Mouse (Mus musculus) MEL (cell line): ENCODE measurements around the gene Smim5. TPM values are rescaled to one million over a fixed set of nuclear protein-coding genes. Genes with fewer than 3 reads are reported as not detected.

ENCODE experiments used
- DNase-seq: peaks from one replicate; pipeline ENCODE4 v3.0.0; 2011; ENCODE audit warnings: low read depth, low spot score
- H3K27ac ChIP-seq: 2 replicates; pipeline ENCODE4 v1.5.1; 2012; ENCODE audit warnings: low read depth, mild to moderate bottlenecking, control low read depth, low read length, moderate library complexity; ENCODE audit not compliant: control insufficient read depth
- H3K27me3 ChIP-seq, 2 experiments: fragments of 150-350 bp in 1 of 2; sonication (generic) in 1 of 2; 2 replicates each; pipeline ENCODE4 v1.6.1; 2012; ENCODE audit warnings: low read length in 2 of 2, mild to moderate bottlenecking in 2 of 2, improper control_type of control experiment in 1 of 2, moderate library complexity in 1 of 2; ENCODE audit not compliant: insufficient read depth in 2 of 2, control insufficient read depth in 1 of 2
- H3K36me3 ChIP-seq, 2 experiments: 2 replicates each; pipeline ENCODE4 v1.6.1; 2012 to 2014; ENCODE audit warnings: low read length in 2 of 2, improper control_type of control experiment in 1 of 2, inconsistent platforms in 1 of 2, mild to moderate bottlenecking in 1 of 2; ENCODE audit not compliant: insufficient read depth in 2 of 2, control insufficient read depth in 1 of 2
- H3K4me1 ChIP-seq, 2 experiments: fragments of 150-350 bp in 1 of 2; sonication (generic) in 1 of 2; 2 replicates each; pipeline ENCODE4 v1.6.1; 2012; ENCODE audit warnings: low read length in 2 of 2, improper control_type of control experiment in 1 of 2, mild to moderate bottlenecking in 1 of 2; ENCODE audit not compliant: insufficient read depth in 2 of 2, control insufficient read depth in 1 of 2
- H3K4me3 ChIP-seq, 2 experiments: fragments of 150-350 bp in 1 of 2; sonication (generic) in 1 of 2; 2 replicates each; pipeline ENCODE4 v1.5.1; 2012; ENCODE audit warnings: low read depth in 2 of 2, low read length in 2 of 2, mild to moderate bottlenecking in 2 of 2, moderate library complexity in 2 of 2, control low read depth in 1 of 2, improper control_type of control experiment in 1 of 2; ENCODE audit not compliant: control insufficient read depth in 1 of 2, insufficient read depth in 1 of 2
- H3K79me2 ChIP-seq: 2 replicates; pipeline ENCODE4 v1.6.1; 2012; ENCODE audit warnings: mild to moderate bottlenecking, low read length, moderate library complexity; ENCODE audit not compliant: control insufficient read depth, poor library complexity, insufficient read depth
- H3K9ac ChIP-seq: 2 replicates; pipeline ENCODE4 v1.6.1; 2012; ENCODE audit warnings: low read depth, mild to moderate bottlenecking, control low read depth, low read length, moderate library complexity; ENCODE audit not compliant: control insufficient read depth, poor library complexity, severe bottlenecking
- H3K9me3 ChIP-seq: fragments of 150-350 bp; sonication (generic); replicated peaks from 2 replicates; pipeline ENCODE4 v1.6.1; 2012; ENCODE audit warnings: mild to moderate bottlenecking, low read length, improper control_type of control experiment, moderate library complexity; ENCODE audit not compliant: insufficient read depth
- BHLHE40 ChIP-seq: IDR thresholded peaks from 2 replicates; pipeline ENCODE4 v1.6.1; 2012; ENCODE audit warnings: low read depth, mild to moderate bottlenecking, inconsistent platforms, low read length, improper control_type of control experiment, borderline replicate concordance
- CHD2 ChIP-seq: IDR thresholded peaks from 2 replicates; pipeline ENCODE4 v1.6.1; 2011; ENCODE audit warnings: low read length, improper control_type of control experiment
- ELF1 ChIP-seq: IDR thresholded peaks from 2 replicates; pipeline ENCODE4 v1.6.1; 2014; ENCODE audit warnings: low read depth, mild to moderate bottlenecking, inconsistent platforms, low read length, improper control_type of control experiment, moderate library complexity
- EP300 ChIP-seq, 2 experiments: IDR thresholded peaks; 2 replicates each; pipeline ENCODE4 v1.6.1; 2011; ENCODE audit warnings: improper control_type of control experiment in 2 of 2, low read length in 2 of 2, low read depth in 1 of 2, mild to moderate bottlenecking in 1 of 2
- GABPA ChIP-seq: IDR thresholded peaks from 2 replicates; pipeline ENCODE4 v1.6.1; 2012; ENCODE audit warnings: low read depth, mild to moderate bottlenecking, inconsistent platforms, low read length, improper control_type of control experiment, moderate library complexity
- HCFC1 ChIP-seq: IDR thresholded peaks from 2 replicates; pipeline ENCODE4 v1.6.1; 2012; ENCODE audit warnings: low read depth, mild to moderate bottlenecking, inconsistent platforms, low read length, improper control_type of control experiment, moderate library complexity
- JUND ChIP-seq: IDR thresholded peaks from 2 replicates; pipeline ENCODE4 v1.6.1; 2011; ENCODE audit warnings: low read depth, mild to moderate bottlenecking, improper control_type of control experiment, low read length
- KAT2A ChIP-seq: conservative IDR thresholded peaks from 2 replicates; pipeline ENCODE4 v1.6.1; 2012; ENCODE audit warnings: low read depth, low read length, improper control_type of control experiment, inconsistent platforms
- MAFK ChIP-seq: IDR thresholded peaks from 2 replicates; pipeline ENCODE4 v1.6.1; 2011; ENCODE audit warnings: low read depth, mild to moderate bottlenecking, low read length, improper control_type of control experiment, borderline replicate concordance
- MAX ChIP-seq: IDR thresholded peaks from 2 replicates; pipeline ENCODE4 v1.6.1; 2011; ENCODE audit warnings: low read length, improper control_type of control experiment
- MAZ ChIP-seq: IDR thresholded peaks from 2 replicates; pipeline ENCODE4 v1.6.1; 2012; ENCODE audit warnings: low read depth, mild to moderate bottlenecking, inconsistent platforms, low read length, improper control_type of control experiment
- MEF2A ChIP-seq: IDR thresholded peaks from 2 replicates; pipeline ENCODE4 v1.6.1; 2014; ENCODE audit warnings: low read depth, mild to moderate bottlenecking, inconsistent platforms, low read length, improper control_type of control experiment; ENCODE audit not compliant: poor library complexity, insufficient replicate concordance, severe bottlenecking; ENCODE audit errors: extremely low read depth
- MXI1 ChIP-seq: IDR thresholded peaks from 2 replicates; pipeline ENCODE4 v1.6.1; 2011; ENCODE audit warnings: mild to moderate bottlenecking, low read depth, low read length, improper control_type of control experiment
- MYB ChIP-seq: IDR thresholded peaks from 2 replicates; pipeline ENCODE4 v1.6.1; 2011; ENCODE audit warnings: mild to moderate bottlenecking, low read depth, low read length, improper control_type of control experiment
- NRF1 ChIP-seq: IDR thresholded peaks from 2 replicates; pipeline ENCODE4 v1.6.1; 2014; ENCODE audit warnings: low read depth, mild to moderate bottlenecking, inconsistent platforms, low read length, improper control_type of control experiment, moderate library complexity; ENCODE audit not compliant: poor library complexity, insufficient read depth, severe bottlenecking
- POLR2A ChIP-seq, 2 experiments: IDR thresholded peaks; 2 replicates each; pipeline ENCODE4 v1.6.1; 2011 to 2012; ENCODE audit warnings: low read length in 2 of 2, mild to moderate bottlenecking in 2 of 2, control low read depth in 1 of 2, improper control_type of control experiment in 1 of 2, low read depth in 1 of 2, moderate library complexity in 1 of 2; ENCODE audit not compliant: control insufficient read depth in 1 of 2, insufficient read depth in 1 of 2, poor library complexity in 1 of 2
- POLR2AphosphoS2 ChIP-seq: IDR thresholded peaks from 2 replicates; pipeline ENCODE4 v1.6.1; 2011; ENCODE audit warnings: low read length, improper control_type of control experiment
- POLR2AphosphoS5 ChIP-seq: IDR thresholded peaks from 2 replicates; pipeline ENCODE4 v1.6.1; 2012; ENCODE audit warnings: low read depth, borderline replicate concordance, mild to moderate bottlenecking, inconsistent platforms, low read length, moderate library complexity, mixed read lengths
- RAD21 ChIP-seq: IDR thresholded peaks from 2 replicates; pipeline ENCODE4 v1.6.1; 2011; ENCODE audit warnings: mild to moderate bottlenecking, low read depth, low read length, improper control_type of control experiment
- RCOR1 ChIP-seq: IDR thresholded peaks from 2 replicates; pipeline ENCODE4 v1.6.1; 2012; ENCODE audit warnings: low read depth, mild to moderate bottlenecking, inconsistent platforms, low read length, improper control_type of control experiment
- SMC3 ChIP-seq: IDR thresholded peaks from 2 replicates; pipeline ENCODE4 v1.6.1; 2011; ENCODE audit warnings: low read depth, low read length, improper control_type of control experiment
- TAL1 ChIP-seq: IDR thresholded peaks from 2 replicates; pipeline ENCODE4 v1.6.1; 2012; ENCODE audit warnings: mild to moderate bottlenecking, inconsistent platforms, low read length, moderate library complexity, mixed read lengths
- TBP ChIP-seq: IDR thresholded peaks from 2 replicates; pipeline ENCODE4 v1.8.0; 2011; ENCODE audit warnings: low read depth, low read length, improper control_type of control experiment
- TCF12 ChIP-seq: IDR thresholded peaks from 2 replicates; pipeline ENCODE4 v1.6.1; 2014; ENCODE audit warnings: low read depth, mild to moderate bottlenecking, inconsistent platforms, low read length, improper control_type of control experiment, moderate library complexity
- UBTF ChIP-seq: IDR thresholded peaks from 2 replicates; pipeline ENCODE4 v1.6.1; 2012; ENCODE audit warnings: low read depth, mild to moderate bottlenecking, inconsistent platforms, low read length, improper control_type of control experiment, moderate library complexity, borderline replicate concordance; ENCODE audit not compliant: insufficient read depth
- USF1 ChIP-seq: IDR thresholded peaks from 2 replicates; pipeline ENCODE4 v1.6.1; 2014; ENCODE audit warnings: low read depth, mild to moderate bottlenecking, inconsistent platforms, low read length, improper control_type of control experiment, moderate library complexity
- USF2 ChIP-seq, 2 experiments: IDR thresholded peaks; 2 replicates each; pipeline ENCODE4 v1.6.1; 2011 to 2012; ENCODE audit warnings: improper control_type of control experiment in 2 of 2, low read length in 2 of 2, borderline replicate concordance in 1 of 2, inconsistent platforms in 1 of 2, low read depth in 1 of 2, mild to moderate bottlenecking in 1 of 2; ENCODE audit not compliant: insufficient read depth in 1 of 2
- ZC3H11A ChIP-seq: IDR thresholded peaks from 2 replicates; pipeline ENCODE4 v1.6.1; 2012; ENCODE audit warnings: low read depth, mild to moderate bottlenecking, inconsistent platforms, low read length, improper control_type of control experiment
- ZKSCAN1 ChIP-seq: IDR thresholded peaks from 2 replicates; pipeline ENCODE4 v1.6.1; 2012; ENCODE audit warnings: low read depth, mild to moderate bottlenecking, inconsistent platforms, low read length, improper control_type of control experiment, moderate library complexity
- ZMIZ1 ChIP-seq: IDR thresholded peaks from 2 replicates; pipeline ENCODE4 v1.6.1; 2012; ENCODE audit warnings: low read depth, mild to moderate bottlenecking, inconsistent platforms, low read length, improper control_type of control experiment, moderate library complexity
- ZNF384 ChIP-seq: IDR thresholded peaks from 2 replicates; pipeline ENCODE4 v1.6.1; 2012; ENCODE audit warnings: low read depth, mild to moderate bottlenecking, inconsistent platforms, low read length, improper control_type of control experiment
- polyA plus RNA-seq, 2 experiments: library from polyadenylated mRNA; stranded (reverse) in 1 of 2; unstranded in 1 of 2; fragments of >175 nt in 1 of 2; fragments of >200 nt in 1 of 2; gene quantifications; 2 replicates each; pipeline versions ENCODE4 v1.2.1 to v1.2.4; 2012; ENCODE audit warnings: low replicate concordance in 2 of 2, low read depth in 1 of 2; ENCODE audit not compliant: insufficient read length in 2 of 2, insufficient read depth in 1 of 2, missing spikeins in 1 of 2
- total RNA-seq: library from RNA; depleted of rRNA; stranded (reverse); fragments of 300-350 nt; gene quantifications from 2 replicates; pipeline ENCODE4 v1.2.3, GENCODE M21; 2012

The Smim5 gene
- total and polyA plus RNA-seq, 3 experiments, result 24.8 to 41.0 TPM; not detected in 1

- no peak for TF ChIP-seq UBTF
- no peak for TF ChIP-seq RCOR1
- no peak for TF ChIP-seq KAT2A
- TF ChIP-seq ZMIZ1, result no peak
- no peak for TF ChIP-seq SMC3
- TF ChIP-seq TBP, result peak; percentile 81; the same call in 1 of the 2 replicates
- TF ChIP-seq MYB, result no peak
- TF ChIP-seq BHLHE40, result no peak
- TF ChIP-seq TAL1, result peak; percentile 95
These were observed 11.4 kb downstream of the Smim5 start (continued) for GRCm38 (mm10) chr11:115911134-115911561.

- Histone ChIP-seq H3K9ac (peak within 1 kb of the TSS; percentile 58), H3K36me3 (peaks cover 0 to 25% of the 10 kb centered on the region in 2 experiments; a peak in 2 of 4 replicates), H3K9me3 (no peaks in the 10 kb centered on the region), H3K4me3 (peak within 1 kb of the TSS in 1 of 2 experiments; percentile 22; a peak in 1 of 4 replicates), H3K27me3 (no peaks in the 10 kb centered on the region), H3K27ac (peak within 1 kb of the TSS; percentile 96), H3K4me1 (peaks cover 0 to 35% of the 10 kb centered on the region in 2 experiments; a peak in 2 of 4 replicates), H3K79me2 (no peaks in the 10 kb centered on the region)
- DNase-seq, result peak; percentile 94
- TF ChIP-seq USF1 (no peak), CHD2 (no peak), HCFC1 (no peak), POLR2AphosphoS2 (peak; percentile 64; the same call in 1 of the 2 replicates), ZC3H11A (no peak), BHLHE40 (peak; percentile 99), EP300 (IDR thresholded peaks at IDR 0.05; ENCODE audit: low read depth in 1 of 2, low read length in 2 of 2) (peak; percentile 69 to 93), ZNF384 (no peak), ZKSCAN1 (no peak), RCOR1 (0 out of 2 replicates have a peak, but pooled peaks have one; percentile 40), MAX (no peak), MAZ (no peak), ELF1 (0 out of 2 replicates have a peak, but pooled peaks have one; percentile 49), ZMIZ1 (no peak), UBTF (no peak), MEF2A (no peak), JUND (no peak), POLR2AphosphoS5 (0 out of 2 replicates have a peak, but pooled peaks have one; percentile 27), SMC3 (no peak), GABPA (no peak), USF2 (IDR thresholded peaks at IDR 0.05; ENCODE audit: borderline replicate concordance in 1 of 2, insufficient read depth in 1 of 2, low read depth in 1 of 2, low read length in 2 of 2) (no peak), MXI1 (peak; percentile 88), POLR2A (IDR thresholded peaks at IDR 0.05; ENCODE audit: control insufficient read depth in 1 of 2, insufficient read depth in 1 of 2, low read depth in 1 of 2, low read length in 2 of 2, poor library complexity in 1 of 2) (peak in 1 of 2 experiments; percentile 45; a peak in 1 of 4 replicates), NRF1 (no peak), TCF12 (peak; percentile 88), RAD21 (no peak), MAFK (no peak), TAL1 (peak; percentile 73), TBP (no peak)
These were observed 12.0 kb downstream of the Smim5 start, which contains the start of gene Smim6 for GRCm38 (mm10) chr11:115911632-115912376. Gene Smim6 (plus strand): TSS chr11:115912017.
